Mouse (Mus musculus) ES-Bruce4 (cell line): Measurements from ENCODE around the gene Anxa11.

Experiments
- EP300 ChIP-seq: IDR thresholded peaks from 2 replicates; pipeline ENCODE4 v1.6.1; 2011; ENCODE audit warnings: low read depth, low read length; ENCODE audit not compliant: insufficient read depth
- POLR2A ChIP-seq: IDR thresholded peaks from one replicate; pipeline ENCODE4 v1.8.1; 2011; ENCODE audit warnings: low read length; ENCODE audit not compliant: insufficient read depth

DNA sequence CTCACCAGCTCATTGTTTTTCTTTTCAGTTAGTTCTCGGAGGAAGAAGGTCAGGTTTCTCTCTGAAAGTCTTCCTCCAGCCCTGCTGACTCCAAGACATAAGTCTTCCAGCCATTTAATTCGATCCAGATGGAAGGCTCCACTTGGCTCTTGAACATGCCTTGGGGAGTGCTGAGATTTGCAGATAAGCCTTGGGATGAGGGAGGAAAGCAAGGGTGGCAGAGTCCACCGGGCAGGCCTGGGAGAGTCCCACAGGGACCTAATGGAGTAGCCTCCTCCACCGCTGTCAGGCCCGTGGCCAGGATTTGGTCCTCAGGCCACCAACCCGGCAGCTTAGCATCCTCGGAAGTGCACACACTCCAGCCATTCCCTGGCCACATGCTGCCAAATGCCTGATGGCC lies 45.3 kb upstream of the Anxa11 start:
- TF ChIP-seq EP300 (no peak), POLR2A (no peak)
